Mouse (Mus musculus): ENCODE measurements at regions not wholly inside any gene's neighbourhood (a gene's known extent, or its start where the extent isn't known, plus 50 kb on each side); places are given as distances from the start of the nearest gene placed in this dataset.

DNA sequence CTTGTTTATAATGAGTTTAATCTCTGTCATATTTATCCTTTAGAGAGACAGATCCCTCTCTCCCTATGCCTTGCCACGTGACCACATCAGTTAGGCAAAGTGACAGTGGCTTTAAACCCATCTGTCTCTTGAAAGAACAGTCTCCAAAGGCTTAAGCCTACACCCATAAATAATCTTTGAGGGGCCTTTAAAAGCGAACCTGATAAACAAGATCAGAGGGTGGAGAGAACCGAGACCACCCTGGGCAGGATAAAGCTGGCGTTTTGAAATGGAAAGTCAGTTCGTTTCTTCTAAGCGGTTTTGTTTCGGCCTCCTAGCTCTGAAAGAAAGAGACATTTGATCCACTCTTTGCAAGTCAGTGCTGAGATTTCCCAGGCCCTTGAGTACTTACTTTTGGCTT, 149.5 kb downstream of the Ackr3 start:
- DNase-seq: no peak

DNA sequence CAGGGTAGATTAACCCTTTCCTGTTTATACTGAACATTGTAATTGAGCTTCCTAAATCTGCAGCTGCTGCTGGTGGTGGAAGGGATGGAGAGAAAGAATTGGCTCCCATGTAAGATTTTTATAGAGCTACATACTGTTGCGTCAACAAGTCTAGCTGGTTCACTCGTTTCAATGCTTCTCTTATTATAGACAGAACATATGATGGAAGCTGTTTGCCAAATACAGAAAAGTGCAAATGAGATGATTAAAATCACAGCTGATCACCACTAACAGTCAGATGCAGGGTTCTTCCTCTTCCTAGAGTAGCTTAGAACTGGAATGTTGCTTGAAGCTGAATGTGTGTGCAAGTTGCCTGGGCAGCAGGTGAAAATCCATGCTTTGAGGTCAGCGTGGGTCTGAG, 152.8 kb downstream of the Ackr3 start:
- no peak for DNase-seq

DNA sequence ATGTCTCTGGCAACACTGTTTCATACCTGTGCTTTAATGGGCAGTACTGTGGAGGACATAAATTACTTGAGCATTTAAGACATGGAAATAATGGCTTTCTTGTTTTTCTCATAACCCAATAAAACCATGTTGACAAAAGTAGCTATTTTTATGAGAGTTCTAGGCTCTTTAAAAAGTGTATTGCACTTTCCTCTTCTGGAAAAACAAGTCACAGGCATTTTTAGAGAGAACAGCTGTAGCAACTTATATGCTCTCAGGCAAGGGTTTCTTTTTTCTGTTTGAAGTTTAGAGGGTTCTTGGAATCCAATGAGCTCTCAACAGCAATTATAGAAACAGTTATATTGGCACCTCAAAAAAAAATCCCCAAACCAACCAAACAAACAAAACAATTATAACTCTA, 153.6 kb downstream of the Ackr3 start:
- DNase-seq: no peak

DNA sequence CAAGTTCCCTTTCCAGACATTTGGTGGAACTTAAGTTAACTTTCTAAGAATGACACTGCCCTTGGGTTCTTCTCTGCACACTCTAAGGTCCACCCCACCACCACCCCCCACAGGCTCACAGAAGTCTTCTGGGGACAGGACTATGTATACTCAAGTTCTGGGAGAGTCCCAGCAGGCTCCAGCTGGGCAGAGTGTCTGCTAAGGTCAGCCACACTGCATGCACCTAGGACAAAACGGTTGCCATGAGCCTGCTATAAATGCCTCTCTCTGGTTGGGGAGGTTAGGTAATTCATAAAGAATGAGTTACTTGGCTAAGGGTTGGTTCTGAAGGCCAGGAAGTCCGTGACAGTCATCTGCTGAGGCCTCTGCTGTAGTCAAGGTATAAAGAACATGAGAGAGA, 155.2 kb downstream of the Ackr3 start:
- DNase-seq: no peak

DNA sequence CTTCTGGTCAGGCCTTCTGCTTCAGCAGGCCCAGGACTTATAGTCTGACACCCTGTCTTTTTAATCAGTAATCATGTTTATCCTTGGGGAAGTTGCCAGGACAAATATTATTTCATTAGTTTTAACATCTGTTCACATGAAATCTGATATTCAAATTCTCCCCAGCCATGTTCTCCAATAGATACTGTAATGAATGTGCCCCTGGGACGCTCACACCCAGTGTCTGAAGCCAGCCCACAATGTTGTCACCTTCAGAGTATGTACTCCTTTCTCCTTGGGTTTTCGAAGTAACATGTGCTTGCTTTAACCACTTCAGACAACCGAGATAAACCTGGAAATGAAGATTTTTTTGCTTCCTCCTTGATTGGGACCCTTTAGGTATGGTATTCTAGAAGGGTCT, 156.3 kb downstream of the Ackr3 start:
- no peak for DNase-seq

DNA sequence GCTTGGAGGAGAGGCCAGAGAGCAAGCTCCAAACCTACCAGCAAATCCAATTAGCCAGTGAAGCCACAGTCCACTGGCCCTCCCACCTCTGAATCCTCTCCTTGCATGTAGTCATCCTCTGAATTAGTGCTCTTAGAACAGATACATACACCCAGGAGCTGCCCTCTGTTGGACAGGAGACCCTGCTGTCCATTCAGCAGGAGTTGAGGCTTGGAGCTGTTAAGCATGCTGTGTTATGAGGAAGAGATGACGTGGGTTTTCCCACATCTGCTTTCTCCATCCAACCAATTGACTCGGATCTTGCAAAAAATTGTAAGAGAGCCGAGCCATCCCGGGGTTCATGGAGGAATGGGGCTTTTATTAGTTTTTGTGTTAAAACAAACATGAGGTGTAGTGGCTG, 160.7 kb downstream of the Ackr3 start:
- no peak for DNase-seq

DNA sequence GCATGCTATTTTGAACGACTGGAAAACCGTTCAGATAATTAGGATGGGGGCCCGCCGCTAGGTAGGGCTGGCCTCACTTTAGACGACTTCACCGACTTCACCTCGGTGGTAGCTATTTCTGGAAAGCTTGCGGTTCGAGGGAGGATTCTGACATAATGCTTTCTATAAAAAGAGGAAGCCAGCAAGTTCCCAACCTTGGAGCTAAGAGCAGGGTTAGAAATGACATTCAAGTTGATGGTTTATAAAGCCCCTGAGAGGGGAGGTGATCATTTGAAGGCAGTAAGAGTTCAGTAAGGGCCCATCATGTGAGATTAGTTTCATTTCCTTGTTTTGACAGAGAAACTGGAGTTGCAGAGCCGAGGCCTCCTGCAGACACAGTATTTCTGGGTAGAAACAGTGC, 164.8 kb downstream of the Ackr3 start:
- peak; percentile 7 for DNase-seq

DNA sequence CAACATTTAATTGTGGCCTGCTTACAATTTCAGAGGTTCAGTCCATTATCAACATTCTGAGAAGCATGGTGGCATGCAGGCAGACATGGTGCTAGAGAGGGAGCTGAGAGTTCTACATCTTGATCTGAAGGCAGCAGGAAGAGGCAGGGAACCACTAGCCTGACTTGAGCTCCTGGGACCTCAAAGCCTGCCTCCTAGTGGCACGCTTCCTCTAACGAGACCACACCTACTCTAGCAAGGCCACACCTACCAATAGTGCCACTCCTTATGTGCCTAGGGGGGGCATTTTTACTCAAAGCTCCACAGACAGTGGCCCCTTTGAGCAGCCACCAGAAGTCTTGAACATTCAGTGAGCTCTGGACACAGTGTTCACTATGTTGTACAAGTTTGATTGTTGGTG, 165.5 kb downstream of the Ackr3 start:
- DNase-seq: peak; percentile 58

DNA sequence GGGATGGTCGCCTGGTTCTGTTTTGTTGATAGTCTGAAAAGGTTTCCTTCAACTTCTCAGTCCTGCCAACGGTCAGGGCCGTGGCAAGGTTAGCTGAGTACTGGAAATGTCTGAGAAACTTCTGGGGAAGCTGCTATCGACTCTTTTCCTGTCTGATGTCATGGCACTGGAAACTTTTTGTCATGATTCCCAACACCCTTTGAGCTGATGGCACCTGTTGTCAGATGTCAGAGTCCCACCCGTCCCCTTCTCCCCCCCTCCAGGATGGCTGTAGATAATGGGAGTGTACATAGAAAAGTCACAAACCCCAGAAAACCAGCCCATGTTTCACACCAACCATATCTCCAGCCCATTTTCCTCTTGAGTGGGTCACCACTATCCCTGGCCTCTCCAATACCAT, 167.0 kb downstream of the Ackr3 start:
- no peak for DNase-seq

DNA sequence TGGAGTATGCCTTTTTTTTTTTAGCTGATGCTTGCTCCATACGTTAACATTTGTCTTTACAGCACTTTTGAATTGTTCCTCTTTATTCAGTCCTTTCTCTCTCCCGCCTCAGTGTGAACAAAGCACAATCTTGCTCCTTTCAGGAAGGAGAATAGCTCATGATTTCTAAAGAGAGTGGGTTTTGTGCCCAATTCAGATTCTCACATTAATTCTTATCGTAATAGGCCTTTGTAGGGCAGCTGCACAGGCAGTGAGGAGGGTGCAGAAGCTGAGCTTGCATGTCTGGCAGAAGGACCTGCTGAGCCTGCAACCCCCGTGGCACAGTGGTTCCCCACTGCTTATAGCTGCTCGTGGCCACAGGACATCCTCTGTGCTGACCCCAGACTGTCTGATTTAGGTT, 169.2 kb downstream of the Ackr3 start:
- no peak for DNase-seq

DNA sequence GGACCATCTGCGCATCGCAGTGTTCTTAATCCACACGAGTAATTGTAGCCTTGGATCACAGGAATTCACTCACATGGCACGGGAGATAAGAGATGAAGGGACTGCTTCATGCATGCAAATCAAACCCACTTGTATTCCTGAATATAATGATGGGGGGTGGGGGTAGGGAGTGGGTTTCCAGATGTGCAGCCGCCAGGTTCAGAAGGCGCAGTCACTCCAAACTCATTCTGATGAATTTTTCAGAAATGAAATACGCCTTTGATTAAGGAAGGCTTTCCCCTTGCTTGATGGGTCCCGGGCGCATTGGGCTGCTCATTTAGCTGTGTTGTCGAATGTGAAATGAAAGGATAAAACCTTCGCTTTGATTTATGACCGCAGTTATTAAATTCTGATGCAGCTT, 170.7 kb downstream of the Ackr3 start:
- no peak for DNase-seq

DNA sequence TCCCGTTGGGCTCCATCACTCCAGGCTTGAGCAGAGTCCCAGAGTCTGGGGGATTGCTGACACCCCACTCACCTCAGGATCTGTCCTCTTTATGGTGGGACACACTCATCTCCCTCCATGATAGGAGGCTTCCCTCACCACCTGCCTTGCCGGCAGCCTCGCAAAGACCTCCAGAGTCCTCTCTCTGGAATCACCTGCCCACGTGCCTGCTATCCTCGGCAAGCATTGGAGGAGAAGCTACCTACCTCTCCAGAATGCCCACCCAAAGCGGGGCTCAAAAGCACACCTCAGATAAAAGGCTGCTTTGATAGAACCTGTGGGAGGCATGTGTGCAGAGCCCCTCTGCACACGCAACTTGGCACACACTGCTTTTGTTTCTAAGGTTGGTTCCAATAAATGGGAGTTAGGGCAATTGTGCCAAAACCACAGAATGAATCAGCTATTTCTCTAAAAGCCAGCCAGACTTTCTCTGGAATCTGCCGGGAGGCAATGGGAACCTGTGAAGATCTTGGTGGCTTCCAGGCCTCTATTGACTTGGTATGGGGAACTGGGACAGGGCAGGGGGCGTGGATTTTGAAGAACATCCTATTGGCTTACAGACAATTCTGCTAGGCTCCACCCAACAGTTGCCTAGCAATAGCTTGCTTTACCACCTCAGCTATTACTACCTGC, 176.4 kb downstream of the Ackr3 start:
- DNase-seq: no peak

DNA sequence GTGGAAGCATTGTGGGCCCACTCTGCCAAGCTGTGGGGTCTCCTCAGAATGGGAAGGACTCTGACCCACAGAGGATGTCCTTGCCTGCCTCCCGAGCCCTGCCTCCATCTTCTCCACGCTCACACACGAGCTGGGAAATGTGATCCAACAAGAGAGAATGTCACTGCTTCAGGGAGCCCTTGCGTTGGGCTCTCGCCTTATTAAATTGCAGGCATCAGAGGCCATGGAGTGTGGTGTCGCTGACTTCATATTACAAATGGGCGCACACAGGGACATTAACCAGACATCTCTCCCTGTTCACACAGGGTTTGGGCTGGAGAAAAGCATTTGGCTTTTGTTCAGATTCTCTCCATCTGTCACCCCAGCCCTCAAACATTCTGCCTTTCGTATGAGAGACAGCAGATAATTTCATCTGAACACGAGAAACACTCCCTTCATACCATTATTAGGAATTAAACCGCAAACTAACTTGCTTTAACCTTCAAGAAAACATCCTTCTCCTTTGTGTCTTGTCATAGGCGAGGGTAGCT, 179.2 kb downstream of the Ackr3 start:
- no peak for DNase-seq

DNA sequence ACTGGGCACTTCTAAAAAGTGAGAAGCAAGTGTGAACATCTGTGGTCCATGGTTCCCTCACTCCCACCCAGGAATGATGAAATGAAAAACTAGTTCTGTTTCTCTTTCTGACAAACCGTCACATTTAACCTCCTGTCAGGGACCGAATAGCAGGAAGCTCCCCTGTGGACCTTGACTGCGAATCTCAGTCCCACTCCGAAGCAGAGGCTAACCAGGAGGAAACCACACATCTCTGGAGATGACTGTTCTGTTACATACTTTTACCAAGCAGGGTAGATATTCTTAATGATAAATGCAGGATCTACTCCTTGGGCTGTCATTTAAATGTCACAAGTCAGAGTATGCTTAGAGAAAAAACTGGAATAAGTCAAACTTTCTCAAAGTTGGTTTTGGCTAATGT, 181.2 kb downstream of the Ackr3 start:
- no peak for DNase-seq

DNA sequence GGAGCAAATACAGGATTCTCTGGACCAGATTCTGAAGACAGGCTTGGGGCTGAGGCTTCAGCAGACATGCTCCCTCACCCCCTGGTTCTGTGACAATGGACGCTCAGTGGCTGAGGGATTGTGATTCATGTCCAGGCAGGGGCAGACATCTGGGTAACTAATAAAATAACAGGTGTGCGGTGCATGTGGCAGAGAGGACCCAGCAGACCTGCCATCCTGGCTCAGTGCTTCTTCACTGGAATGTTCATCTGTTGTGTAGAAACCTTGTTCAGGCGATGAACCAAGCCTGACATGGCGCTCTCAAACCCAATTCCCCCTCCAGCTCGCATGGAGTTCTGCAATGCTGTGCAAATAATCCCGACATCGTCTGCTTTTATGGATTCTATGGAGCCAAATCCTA, 183.0 kb downstream of the Ackr3 start:
- DNase-seq: no peak

DNA sequence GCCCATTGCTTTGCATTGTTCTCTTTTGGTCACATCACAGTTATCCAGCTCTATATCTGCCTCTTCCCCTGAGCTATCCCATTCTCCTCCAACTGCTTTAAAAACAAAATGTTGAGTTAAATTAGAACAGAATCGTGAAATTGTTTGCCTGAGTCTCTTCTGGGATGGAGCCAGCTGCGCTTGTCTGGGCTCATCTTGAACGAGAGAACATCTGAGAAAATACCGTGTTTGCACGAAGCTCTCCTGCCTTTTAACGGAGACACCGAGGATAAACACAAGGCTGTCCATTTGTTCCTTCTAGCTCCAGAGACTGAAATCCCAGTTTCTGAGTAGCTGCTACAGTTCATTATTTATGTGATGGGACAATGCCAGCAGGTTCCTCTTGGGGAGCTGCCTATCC, 186.6 kb downstream of the Ackr3 start:
- DNase-seq: no peak

DNA sequence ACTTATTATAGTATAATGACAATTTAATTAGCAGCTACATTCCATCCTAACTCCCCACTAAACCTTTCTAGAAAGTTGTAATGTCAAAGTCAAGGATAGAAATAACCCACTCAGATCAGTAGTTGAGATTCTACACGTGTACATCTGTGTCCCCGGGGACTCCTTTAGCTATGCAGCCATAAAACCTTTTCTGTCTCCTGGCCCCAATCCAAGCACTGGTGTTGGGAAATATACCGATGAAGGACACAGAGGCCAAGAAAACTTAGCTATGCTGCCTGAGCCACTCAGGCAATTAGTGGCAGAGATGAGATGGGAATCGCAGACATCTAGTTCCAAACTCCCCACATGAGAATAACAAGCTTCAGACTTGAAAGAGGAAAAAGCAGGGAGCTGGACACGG, 190.1 kb downstream of the Ackr3 start:
- DNase-seq: no peak

DNA sequence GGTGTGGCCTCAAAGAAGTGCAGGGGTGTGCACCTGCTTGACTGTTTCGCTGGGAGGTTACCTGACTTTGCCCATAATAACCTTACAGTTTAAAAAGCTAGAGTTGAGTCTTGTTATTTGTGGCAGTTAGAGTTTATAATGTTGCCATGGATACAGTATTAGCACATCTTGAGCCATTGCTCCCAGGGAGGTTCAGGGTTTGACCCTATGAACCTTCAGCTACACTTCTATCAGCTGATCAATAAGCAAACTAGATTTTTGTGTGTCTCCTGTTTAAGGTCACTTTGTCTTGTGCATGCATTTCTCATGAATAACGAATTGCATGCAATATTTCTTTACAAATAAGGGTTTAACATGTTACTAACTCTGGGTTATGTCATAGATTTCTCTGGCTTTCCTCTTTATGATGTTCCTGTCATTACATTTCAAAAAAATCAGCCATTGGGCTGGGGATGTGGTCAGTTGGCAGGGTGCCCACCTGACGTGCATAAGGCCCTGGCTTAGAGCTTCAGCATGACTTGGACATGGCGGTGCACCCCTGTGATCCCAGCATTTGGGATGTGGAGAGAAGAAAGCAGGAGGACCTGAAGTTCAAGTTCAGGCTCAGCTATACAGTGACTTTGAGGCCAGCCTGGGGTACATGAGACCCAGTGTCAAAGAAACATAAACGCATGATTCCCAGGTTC, 191.7 kb downstream of the Ackr3 start:
- DNase-seq: no peak

DNA sequence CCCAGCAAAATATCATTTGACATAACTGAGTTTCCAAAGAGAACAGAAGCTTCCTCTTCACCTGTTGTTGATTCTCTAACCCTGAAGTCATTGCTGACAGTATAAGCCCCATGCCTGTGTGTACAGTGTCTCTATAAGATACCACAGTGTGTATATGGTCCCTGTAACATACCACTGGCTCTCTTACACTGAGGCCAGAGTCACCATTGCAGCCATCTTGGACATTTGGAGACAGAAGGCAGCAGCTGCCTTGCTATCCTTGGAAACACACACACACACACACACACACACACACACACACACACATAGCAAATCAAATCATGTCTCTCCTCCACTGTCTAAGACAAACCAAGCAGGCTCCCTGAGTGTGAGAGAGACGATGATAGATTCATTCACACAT, 192.9 kb downstream of the Ackr3 start:
- DNase-seq: no peak

DNA sequence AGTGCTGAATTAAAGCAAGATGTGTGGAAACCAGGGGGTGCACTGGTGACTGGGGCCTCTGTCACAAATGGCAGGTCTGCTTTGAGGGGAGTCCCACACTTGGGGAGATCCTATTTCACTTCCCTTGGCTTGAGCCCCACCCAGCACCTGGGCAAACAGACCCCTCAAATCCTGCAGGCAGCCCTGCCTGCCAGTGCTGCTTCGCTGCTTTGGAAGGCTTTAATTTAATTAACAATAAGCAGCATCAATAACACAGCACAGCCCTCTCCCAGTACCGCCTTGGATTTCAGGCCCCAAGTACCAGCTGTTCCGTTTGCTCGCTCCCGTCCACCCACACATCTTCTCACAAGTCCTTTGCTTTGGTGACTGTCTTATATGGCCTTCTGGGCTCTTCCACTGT, 193.6 kb downstream of the Ackr3 start:
- no peak for DNase-seq

DNA sequence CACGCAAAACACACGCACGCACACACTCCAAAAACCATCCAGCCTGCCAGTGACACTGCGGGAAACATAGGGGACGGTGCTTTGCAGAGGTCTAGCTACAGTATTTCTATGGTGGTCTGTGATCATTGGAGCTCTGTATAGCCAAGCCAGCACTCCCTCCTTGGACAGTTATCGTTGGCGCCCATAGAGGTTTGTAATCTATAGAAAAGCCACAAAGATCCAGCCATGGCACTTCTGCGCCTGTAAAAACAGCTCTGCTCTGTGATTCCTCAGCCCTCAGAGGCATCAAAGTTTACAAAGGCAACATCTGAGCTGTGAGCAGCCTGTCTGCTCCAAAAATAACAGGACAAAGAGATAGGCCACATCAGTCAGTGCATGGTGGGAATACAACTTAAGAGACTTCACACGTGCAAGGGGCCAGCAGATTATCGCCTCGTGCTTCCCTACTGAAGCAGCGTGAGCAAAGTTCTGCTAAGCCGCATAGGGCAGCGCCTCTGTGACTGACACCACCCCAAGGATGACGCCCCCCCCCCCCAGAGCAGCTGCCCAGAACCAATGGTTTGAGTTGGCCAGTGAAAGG, 194.7 kb downstream of the Ackr3 start:
- no peak for DNase-seq

DNA sequence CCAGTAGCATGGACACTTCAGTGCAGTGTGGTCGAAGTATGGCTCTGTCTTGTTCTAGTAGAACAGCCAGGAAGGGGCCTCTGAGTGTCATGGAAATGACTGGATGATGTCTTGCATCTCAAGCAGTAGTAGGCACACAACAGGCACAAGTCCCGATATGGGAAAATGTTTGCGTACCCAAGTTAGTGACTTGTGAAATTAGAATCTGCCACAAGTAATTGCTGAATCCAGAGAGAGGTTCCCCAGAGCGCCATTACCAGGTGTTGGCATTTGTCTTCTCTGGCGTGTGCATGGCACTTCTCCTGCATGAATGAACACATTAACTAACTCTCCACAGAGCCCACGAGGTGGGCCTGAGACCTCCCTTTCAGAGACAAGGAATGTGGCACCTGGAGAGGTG, 199.3 kb downstream of the Ackr3 start:
- no peak for DNase-seq

DNA sequence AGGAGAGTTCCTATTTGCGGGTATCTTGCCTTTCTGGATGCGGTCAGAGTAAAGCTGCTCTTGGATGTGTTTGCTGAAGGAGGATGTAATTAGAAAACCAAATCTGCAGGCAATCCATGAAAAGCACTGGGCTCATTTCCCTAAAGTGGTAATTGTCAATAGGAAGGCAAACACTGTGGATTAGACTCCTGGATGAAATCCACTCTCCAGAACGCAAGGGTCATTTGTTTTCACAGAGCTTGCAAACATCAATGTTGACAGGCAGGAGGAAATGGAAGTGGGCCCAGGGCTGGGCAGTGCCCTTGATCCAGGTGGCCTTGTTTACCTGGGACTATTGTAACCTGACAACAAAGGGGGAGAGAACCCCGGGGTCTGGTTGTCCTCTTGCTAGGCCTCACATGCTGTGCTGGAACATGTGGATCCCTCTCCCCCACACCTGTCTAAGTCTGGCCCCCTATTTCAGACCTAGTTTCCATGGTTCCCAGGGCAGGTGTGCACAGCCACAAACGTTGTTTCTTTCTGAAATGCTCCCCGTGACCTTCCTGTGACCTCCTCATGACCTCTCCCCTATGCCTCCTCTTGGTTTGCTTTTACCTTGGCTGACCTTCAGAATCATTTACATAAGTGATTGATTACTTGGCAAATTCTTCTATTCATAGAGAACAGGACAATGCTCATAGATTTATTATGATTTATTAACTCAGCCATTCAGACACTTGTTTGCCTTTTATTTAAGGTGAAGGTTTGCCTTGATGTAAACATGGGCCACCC, 197.9 kb upstream of the Cops8 start:
- DNase-seq: peak; percentile 35

DNA sequence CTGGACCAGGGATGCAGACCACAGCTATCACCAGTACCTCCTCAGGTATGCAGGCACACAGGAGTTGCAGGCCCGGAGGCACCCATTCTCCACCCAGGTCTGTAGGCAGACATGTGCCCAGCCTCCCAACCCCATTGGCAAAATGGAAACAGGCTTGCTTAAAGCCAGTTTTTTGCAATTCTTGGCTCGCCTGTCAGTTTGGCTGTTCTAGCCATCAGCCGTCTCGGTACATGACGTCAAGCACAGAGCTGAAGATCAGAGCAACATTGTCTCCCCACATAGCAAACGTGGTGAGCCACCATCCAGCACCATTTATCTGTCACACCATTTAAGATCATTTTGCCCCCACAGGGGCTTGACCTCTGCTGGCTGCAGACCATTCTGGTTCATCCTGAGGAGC, 196.1 kb upstream of the Cops8 start:
- DNase-seq: peak; percentile 40

Data from lung, postnatal 36 days (tissue).